Comparison of ENCODE assay signal across 8 mouse cellular contexts in genomic region chr15:81744992-81745600, GRCm38 (mm10). TPM values are rescaled to one million over a fixed set of nuclear protein-coding genes. Genes with fewer than 3 reads are reported as not detected.
DNase-seq lines count a peak whose midpoint lies in the region; ATAC-seq and TF ChIP-seq lines count a peak whose summit lies in the region.

Zc3h7b (plus strand) TSS chr15:81745057.
Rangap1 (minus strand) TSS chr15:81745530.

- WGBS in hindbrain, embryonic 15.5 days = 0% methylated on average over 57 of the region's 65 CpGs

- H3K9me3 ChIP-seq in hindbrain, embryonic 15.5 days = no peaks in the 10 kb centered on the region

- H3K27ac ChIP-seq in gastrocnemius, adult 2 months = peak within 1 kb of the TSS; percentile 93
- H3K27ac ChIP-seq in hindbrain, embryonic 15.5 days (replicated peaks) = peak within 1 kb of the TSS; percentile 95
- H3K27ac ChIP-seq in left cerebral cortex, adult 2 months = peak within 1 kb of the TSS; percentile 91

- H3K4me2 ChIP-seq in hindbrain, embryonic 15.5 days = peak within 1 kb of the TSS; percentile 84

- H3K9ac ChIP-seq in hindbrain, embryonic 15.5 days = peak within 1 kb of the TSS; percentile 94

- no peaks in the 10 kb centered on the region for H3K27me3 ChIP-seq in hindbrain, embryonic 15.5 days

- peaks cover 29% of the 10 kb centered on the region for H3K4me1 ChIP-seq in hindbrain, embryonic 15.5 days (replicated peaks)

- H3K4me3 ChIP-seq in gastrocnemius, adult 2 months = peak within 1 kb of the TSS; percentile 83
- peak within 1 kb of the TSS; percentile 87 for H3K4me3 ChIP-seq in hindbrain, embryonic 15.5 days
- H3K4me3 ChIP-seq in left cerebral cortex, adult 2 months = peak within 1 kb of the TSS; percentile 92

- H3K36me3 ChIP-seq in hindbrain, embryonic 15.5 days = no peaks in the 10 kb centered on the region

- peak; percentile 70 for ATAC-seq in common myeloid progenitor, adult 5-6 weeks (replicated peaks; ENCODE audit: low read depth, poor library complexity, severe bottlenecking)
- ATAC-seq in hindbrain, embryonic 15.5 days (ENCODE audit: low FRiP score, low read depth) = peak; percentile 82

- intact Hi-C loops in gastrocnemius, adult 2 months (cut with DNase I) = loop anchor here (5.0 kb wide), 3 partner anchors 52 to 172 kb away; no protein-coding TSS in a partner anchor
- intact Hi-C loops in left cerebral cortex, adult 2 months (cut with DNase I) = loop anchor here (1.0 to 2.0 kb wide), 2 partner anchors 15 to 66 kb away; no protein-coding TSS in a partner anchor

- peak; percentile 39 for TF ChIP-seq CTCF in gastrocnemius, adult 2 months (IDR thresholded peaks at IDR 0.05)
- peak; percentile 25 for TF ChIP-seq CTCF in left cerebral cortex, adult 2 months (IDR thresholded peaks at IDR 0.05)

- DNase-seq in adipocyte (ENCODE audit: low spot score) = peak; percentile 70
- DNase-seq in gastrocnemius, adult 2 months = peak; percentile 88
- peak; percentile 71 to 73 for DNase-seq in left cerebral cortex, adult 2 months (ENCODE audit: extremely low spot score in 1 of 2, low spot score in 2 of 2)
- DNase-seq in lung, postnatal 4 days = peak; percentile 85 to 87
- DNase-seq in right cerebral cortex, adult 18-20 months = peak; percentile 76
- peak; percentile 78 for DNase-seq in urinary bladder, postnatal 14 days (ENCODE audit: low spot score)

RNA-seq across cellular contexts. Expression of gene Zc3h7b, which starts in this region (rescaled TPM):
- 27.9 and 31.5 TPM in 2 replicates for total RNA-seq in common myeloid progenitor, adult 5-6 weeks (2017)
- total RNA-seq in gastrocnemius, adult 2 months (2021) = 10 to 100 TPM; 30.2 to 34.3 TPM
- 47.6 and 49.8 TPM in 2 replicates for polyA plus RNA-seq in hindbrain, embryonic 15.5 days (2015; fragmentation: Nextera tagmentation; extraction: Ambion mirVana)
- 100 to 1,000 TPM; 160 to 179 TPM for total RNA-seq in left cerebral cortex, adult 2 months (2021)

RNA-seq across cellular contexts. Expression of gene Rangap1, which starts in this region (rescaled TPM):
- total RNA-seq in common myeloid progenitor, adult 5-6 weeks (2017) = 113 and 121 TPM in 2 replicates
- total RNA-seq in gastrocnemius, adult 2 months (2021) = 10 to 100 TPM; 23.7 to 24.1 TPM
- polyA plus RNA-seq in hindbrain, embryonic 15.5 days (2015; fragmentation: Nextera tagmentation; extraction: Ambion mirVana) = 154 and 157 TPM in 2 replicates
- total RNA-seq in left cerebral cortex, adult 2 months (2021) = 100 to 1,000 TPM; 214 to 229 TPM

Comparison
In these comparisons a context has a peak if more than half of its experiments do, and no peak if none do; other contexts are left out.
1. Peak in every context shown above with its lines: DNase-seq, ATAC-seq, H3K4me3 ChIP-seq and H3K27ac ChIP-seq.